Mouse (Mus musculus) hindbrain, embryonic 11.5 days (tissue): ENCODE measurements at regions not wholly inside any gene's neighbourhood (a gene's known extent, or its start where the extent isn't known, plus 50 kb on each side); places are given as distances from the start of the nearest gene placed in this dataset.
A peak's percentile ranks its signal among the peaks of the same experiment; 100 is the strongest.

Source experiments
- ATAC-seq: fragments of 200-750 bp; cut with Nextera tagmentation; 2 replicates; pipeline ENCODE4 v1.8.0; 2017; ENCODE audit warnings: mild to moderate bottlenecking, moderate TSS enrichment, moderate library complexity; ENCODE audit not compliant: low FRiP score
- DNase-seq: peaks from one replicate; pipeline ENCODE4 v3.0.0-alpha.2; 2015; ENCODE audit warnings: low spot score
- H3K27ac ChIP-seq: fragments of 300-500 bp; sonication (generic); 2 replicates; pipeline ENCODE4 v1.5.1; 2014; ENCODE audit warnings: mild to moderate bottlenecking, low read depth, low read length
- H3K27me3 ChIP-seq: fragments of 300-500 bp; sonication (generic); 2 replicates; pipeline ENCODE4 v1.6.1; 2014; ENCODE audit warnings: mild to moderate bottlenecking, low read length, moderate library complexity, mixed read lengths; ENCODE audit not compliant: control insufficient read depth, insufficient read depth
- H3K36me3 ChIP-seq: fragments of 300-500 bp; sonication (generic); 2 replicates; pipeline ENCODE4 v1.6.1; 2014; ENCODE audit warnings: mild to moderate bottlenecking, low read length, moderate library complexity, mixed read lengths; ENCODE audit not compliant: control insufficient read depth, insufficient read depth
- H3K4me1 ChIP-seq: fragments of 300-500 bp; sonication (generic); replicated peaks from 2 replicates; pipeline ENCODE4 v1.6.1; 2014; ENCODE audit warnings: low read length, mixed read lengths; ENCODE audit not compliant: control insufficient read depth, insufficient read depth
- H3K4me2 ChIP-seq: fragments of 300-500 bp; sonication (generic); replicated peaks from 2 replicates; pipeline ENCODE4 v1.6.1; 2014; ENCODE audit warnings: mild to moderate bottlenecking, low read depth, low read length
- H3K4me3 ChIP-seq: fragments of 300-500 bp; sonication (generic); 2 replicates; pipeline ENCODE4 v1.5.1; 2014; ENCODE audit warnings: low read depth, low read length
- H3K9ac ChIP-seq: fragments of 300-500 bp; sonication (generic); 2 replicates; pipeline ENCODE4 v1.6.1; 2014; ENCODE audit warnings: low read depth, low read length
- H3K9me3 ChIP-seq: fragments of 300-500 bp; sonication (generic); 2 replicates; pipeline ENCODE4 v1.6.1; 2016; ENCODE audit warnings: low read length; ENCODE audit not compliant: control insufficient read depth
- WGBS: fragments of 180-500 bp; shearing (Covaris S2); extraction: QIAGEN DNeasy Blood & Tissue Kit; methylation state at CpG from one replicate; pipeline ENCODE4 v1.1.7; 2014; 5-methylcytosine and 5-hydroxymethylcytosine counted together

GRCm38 (mm10) chr7:111268197-111268596, 185.4 kb upstream of the Eif4g2 start:
- WGBS, result 94% methylated on average over 2 of the region's 2 CpGs
- Histone ChIP-seq H3K4me3 (no peak overlapping the region), H3K4me2 (no peak overlapping the region), H3K27ac (no peak overlapping the region), H3K9ac (no peak overlapping the region), H3K36me3 (no peaks in the 10 kb centered on the region), H3K9me3 (no peaks in the 10 kb centered on the region), H3K4me1 (no peaks in the 10 kb centered on the region), H3K27me3 (no peaks in the 10 kb centered on the region)
- DNase-seq, result no peak
- no peak for ATAC-seq

- no peak for ATAC-seq
- no peak overlapping the region for H3K4me3 ChIP-seq
- no peaks in the 10 kb centered on the region for H3K36me3 ChIP-seq
- no peak overlapping the region for H3K4me2 ChIP-seq
- DNase-seq, result peak; percentile 5
- no peaks in the 10 kb centered on the region for H3K4me1 ChIP-seq
- no peak overlapping the region for H3K27ac ChIP-seq
- 81% methylated on average over 1 of the region's 1 CpGs for WGBS
- no peaks in the 10 kb centered on the region for H3K9me3 ChIP-seq
- no peaks in the 10 kb centered on the region for H3K27me3 ChIP-seq
- H3K9ac ChIP-seq, result no peak overlapping the region
These were observed 180.5 kb upstream of the Eif4g2 start for GRCm38 (mm10) chr7:111263302-111263701.

GRCm38 (mm10) chr7:111259630-111260574, 177.1 kb upstream of the Eif4g2 start:
- no peaks in the 10 kb centered on the region for H3K27me3 ChIP-seq
- H3K4me1 ChIP-seq, result no peaks in the 10 kb centered on the region
- no peak overlapping the region for H3K4me2 ChIP-seq
- no peaks in the 10 kb centered on the region for H3K36me3 ChIP-seq
- no peak overlapping the region for H3K4me3 ChIP-seq
- ATAC-seq (no peak), DNase-seq (no peak)
- no peak overlapping the region for H3K9ac ChIP-seq
- no peak overlapping the region for H3K27ac ChIP-seq
- H3K9me3 ChIP-seq, result no peaks in the 10 kb centered on the region
- 86% methylated on average over 11 of the region's 11 CpGs for WGBS

GRCm38 (mm10) chr7:111257842-111258241, 175.0 kb upstream of the Eif4g2 start:
- Histone ChIP-seq H3K4me3 (no peak overlapping the region), H3K9ac (no peak overlapping the region), H3K4me2 (no peak overlapping the region), H3K9me3 (no peaks in the 10 kb centered on the region), H3K27me3 (no peaks in the 10 kb centered on the region), H3K4me1 (no peaks in the 10 kb centered on the region), H3K36me3 (no peaks in the 10 kb centered on the region), H3K27ac (no peak overlapping the region)
- WGBS, result 79% methylated on average over 2 of the region's 2 CpGs
- DNase-seq, result no peak
- no peak for ATAC-seq

GRCm38 (mm10) chr7:111256199-111256598, 173.4 kb upstream of the Eif4g2 start:
- Histone ChIP-seq H3K9ac (no peak overlapping the region), H3K4me1 (no peaks in the 10 kb centered on the region), H3K27ac (no peak overlapping the region), H3K36me3 (no peaks in the 10 kb centered on the region), H3K27me3 (no peaks in the 10 kb centered on the region), H3K9me3 (no peaks in the 10 kb centered on the region), H3K4me2 (no peak overlapping the region), H3K4me3 (no peak overlapping the region)
- WGBS, result 80% methylated on average over 2 of the region's 2 CpGs
- DNase-seq, result no peak
- ATAC-seq, result no peak

- Histone ChIP-seq H3K9ac (no peak overlapping the region), H3K4me2 (no peak overlapping the region), H3K27ac (no peak overlapping the region), H3K4me1 (no peaks in the 10 kb centered on the region), H3K27me3 (no peaks in the 10 kb centered on the region), H3K4me3 (no peak overlapping the region), H3K36me3 (no peaks in the 10 kb centered on the region), H3K9me3 (no peaks in the 10 kb centered on the region)
- peak; percentile 72 for ATAC-seq
- WGBS, result 30% methylated on average over 5 of the region's 5 CpGs
- peak; percentile 83 for DNase-seq
These were observed 166.8 kb upstream of the Eif4g2 start for GRCm38 (mm10) chr7:111249606-111250005.

- Histone ChIP-seq H3K27me3 (no peaks in the 10 kb centered on the region), H3K9ac (no peak overlapping the region), H3K4me1 (no peaks in the 10 kb centered on the region), H3K36me3 (no peaks in the 10 kb centered on the region), H3K4me2 (no peak overlapping the region), H3K4me3 (no peak overlapping the region), H3K27ac (no peak overlapping the region), H3K9me3 (no peaks in the 10 kb centered on the region)
- 95% methylated on average over 8 of the region's 8 CpGs for WGBS
- ATAC-seq (no peak), DNase-seq (no peak)
These were observed 162.7 kb upstream of the Eif4g2 start for GRCm38 (mm10) chr7:111245488-111245887.

- Histone ChIP-seq H3K9me3 (no peaks in the 10 kb centered on the region), H3K36me3 (no peaks in the 10 kb centered on the region), H3K27ac (no peak overlapping the region), H3K4me2 (no peak overlapping the region), H3K9ac (no peak overlapping the region), H3K27me3 (no peaks in the 10 kb centered on the region), H3K4me1 (no peaks in the 10 kb centered on the region), H3K4me3 (no peak overlapping the region)
- ATAC-seq, result no peak
- no peak for DNase-seq
- 85% methylated on average over 6 of the region's 6 CpGs for WGBS
These were observed 162.2 kb upstream of the Eif4g2 start for GRCm38 (mm10) chr7:111245067-111245466.

GRCm38 (mm10) chr7:111243831-111244230, 161.0 kb upstream of the Eif4g2 start:
- no peak overlapping the region for H3K4me3 ChIP-seq
- ATAC-seq, result no peak
- WGBS, result 70% methylated on average over 1 of the region's 1 CpGs
- H3K4me2 ChIP-seq, result no peak overlapping the region
- H3K9me3 ChIP-seq, result no peaks in the 10 kb centered on the region
- no peaks in the 10 kb centered on the region for H3K36me3 ChIP-seq
- H3K27me3 ChIP-seq, result no peaks in the 10 kb centered on the region
- no peaks in the 10 kb centered on the region for H3K4me1 ChIP-seq
- DNase-seq, result no peak
- H3K27ac ChIP-seq, result no peak overlapping the region
- no peak overlapping the region for H3K9ac ChIP-seq
